Mouse (Mus musculus) heart, postnatal 0 days (tissue): Measurements from ENCODE around the gene Hspd1. TPM values are rescaled to one million over a fixed set of nuclear protein-coding genes. Genes with fewer than 3 reads are reported as not detected.
A peak's percentile ranks its signal among the peaks of the same experiment; 100 is the strongest.

ENCODE experiments used
- ATAC-seq: fragments of 200-750 bp; cut with Nextera tagmentation; 2 replicates; pipeline ENCODE4 v1.8.0; 2017; ENCODE audit warnings: low read depth, moderate number of reproducible peaks, moderate library complexity; ENCODE audit not compliant: insufficient read depth
- DNase-seq: peaks from one replicate; pipeline ENCODE4 v3.0.0-alpha.2; 2016; ENCODE audit warnings: low spot score
- H3K27ac ChIP-seq: fragments of 300-500 bp; sonication (generic); 2 replicates; pipeline ENCODE4 v1.5.1; 2014; ENCODE audit warnings: low read depth, mild to moderate bottlenecking
- H3K27me3 ChIP-seq: fragments of 300-500 bp; sonication (generic); 2 replicates; pipeline ENCODE4 v1.6.1; 2014; ENCODE audit warnings: low read length, mixed read lengths; ENCODE audit not compliant: control insufficient read depth, insufficient read depth
- H3K36me3 ChIP-seq: fragments of 300-500 bp; sonication (generic); replicated peaks from 2 replicates; pipeline ENCODE4 v1.6.1; 2014; ENCODE audit warnings: low read length, mixed read lengths; ENCODE audit not compliant: control insufficient read depth, insufficient read depth
- H3K4me1 ChIP-seq: fragments of 300-500 bp; sonication (generic); 2 replicates; pipeline ENCODE4 v1.6.1; 2014; ENCODE audit warnings: antibody characterized with exemption; ENCODE audit not compliant: control insufficient read depth, insufficient read depth
- H3K4me2 ChIP-seq: fragments of 300-500 bp; sonication (generic); 2 replicates; pipeline ENCODE4 v1.6.1; 2014; ENCODE audit warnings: low read depth, mild to moderate bottlenecking, low read length, moderate library complexity
- H3K4me3 ChIP-seq: fragments of 300-500 bp; sonication (generic); 2 replicates; pipeline ENCODE4 v1.5.1; 2014; ENCODE audit warnings: low read depth, low read length
- H3K9ac ChIP-seq: fragments of 300-500 bp; sonication (generic); replicated peaks from 2 replicates; pipeline ENCODE4 v1.6.1; 2014; ENCODE audit warnings: low read depth, low read length, mixed read lengths
- H3K9me3 ChIP-seq: fragments of 300-500 bp; sonication (generic); replicated peaks from 2 replicates; pipeline ENCODE4 v1.6.1; 2016; ENCODE audit warnings: low read length; ENCODE audit not compliant: control insufficient read depth
- CTCF ChIP-seq: IDR thresholded peaks from 2 replicates; pipeline ENCODE4 v1.5.1; 2016; ENCODE audit warnings: antibody characterized with exemption, control low read depth, low read depth
- EP300 ChIP-seq: IDR thresholded peaks from 2 replicates; pipeline ENCODE4 v1.6.1; 2016; ENCODE audit warnings: antibody characterized with exemption, low read depth
- WGBS: fragments of 180-500 bp; shearing (Covaris S2); extraction: QIAGEN DNeasy Blood & Tissue Kit; methylation state at CpG from one replicate; pipeline ENCODE4 v1.1.7; 2014; 5-methylcytosine and 5-hydroxymethylcytosine counted together
- polyA plus RNA-seq: library from polyadenylated mRNA; unstranded; fragments of >200 nt; fragmentation: Nextera tagmentation; extraction: Ambion mirVana; gene quantifications from 2 replicates; pipeline ENCODE4 v1.2.1, GENCODE M21; 2015
- total RNA-seq: library from RNA; depleted of rRNA; stranded (reverse); fragments of >200 nt; gene quantifications from 2 replicates; pipeline ENCODE4 v1.2.3, GENCODE M21; 2014; ENCODE audit warnings: low replicate concordance

Gene Hspd1
- total and polyA plus RNA-seq, 2 experiments from 2014 or later = 139 to 397 TPM

- TF ChIP-seq CTCF (no peak), EP300 (no peak)
- 78% methylated on average over 1 of the region's 1 CpGs for WGBS
- Histone ChIP-seq H3K36me3 (peaks cover 15% of the 10 kb centered on the region), H3K4me2 (no peak overlapping the region), H3K27ac (no peak overlapping the region), H3K27me3 (no peaks in the 10 kb centered on the region), H3K9me3 (no peaks in the 10 kb centered on the region), H3K9ac (no peak overlapping the region), H3K4me1 (peaks cover 10% of the 10 kb centered on the region; the same call in 1 of the 2 replicates), H3K4me3 (no peak overlapping the region)
- no peak for DNase-seq
- no peak for ATAC-seq
Observed at GRCm38 (mm10) chr1:55092469-55092868, 4.4 kb upstream of the Hspd1 start.

- H3K27ac ChIP-seq = no peak overlapping the region
- no peaks in the 10 kb centered on the region for H3K9me3 ChIP-seq
- peaks cover 10% of the 10 kb centered on the region; the same call in 1 of the 2 replicates for H3K4me1 ChIP-seq
- peaks cover 15% of the 10 kb centered on the region for H3K36me3 ChIP-seq
- no peak for ATAC-seq
- no peak overlapping the region for H3K9ac ChIP-seq
- DNase-seq = no peak
- no peak overlapping the region for H3K4me2 ChIP-seq
- H3K27me3 ChIP-seq = no peaks in the 10 kb centered on the region
- TF ChIP-seq CTCF (no peak), EP300 (no peak)
- WGBS = 79% methylated on average over 2 of the region's 2 CpGs
- no peak overlapping the region for H3K4me3 ChIP-seq
Observed at GRCm38 (mm10) chr1:55092056-55092455, 4.0 kb upstream of the Hspd1 start.

DNA sequence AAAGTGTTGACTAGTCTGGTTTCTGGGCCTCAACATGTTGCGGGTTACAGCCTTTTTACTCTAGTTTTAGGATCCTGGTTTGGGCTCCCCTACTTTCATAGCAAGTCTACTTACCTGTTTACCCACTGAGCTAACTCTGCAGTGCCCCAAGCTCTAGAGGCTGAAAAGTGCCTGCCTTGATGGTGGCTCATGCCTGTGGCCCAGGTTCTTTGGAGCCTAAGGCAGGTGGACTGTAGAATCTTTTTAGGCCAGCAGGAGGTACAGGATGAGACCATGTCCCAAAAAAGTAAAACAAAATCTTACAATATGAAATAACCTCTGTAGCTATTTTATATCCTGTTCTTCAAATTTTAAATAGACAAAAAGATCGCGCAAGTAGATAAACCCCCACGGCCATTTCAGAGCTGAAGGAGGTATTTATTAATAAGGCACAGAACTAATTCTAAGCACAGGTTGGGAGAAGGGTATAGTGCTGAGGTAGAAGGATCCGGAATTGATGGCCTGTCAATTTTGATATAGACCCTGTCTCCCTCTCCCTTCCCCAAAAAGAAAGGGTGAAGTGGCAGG, 1.5 kb upstream of the Hspd1 start:
- Histone ChIP-seq H3K27ac (no peak overlapping the region), H3K4me2 (peak overlapping the region; percentile 84)

GRCm38 (mm10) chr1:55088611-55089497, 811 bp upstream of the Hspd1 start:
- Histone ChIP-seq H3K9ac (peak overlapping the region; percentile 80), H3K4me1 (peaks cover 28% of the 10 kb centered on the region), H3K4me3 (peak overlapping the region; percentile 94), H3K27ac (peak overlapping the region; percentile 99), H3K27me3 (no peaks in the 10 kb centered on the region), H3K4me2 (peak overlapping the region; percentile 84), H3K9me3 (no peaks in the 10 kb centered on the region), H3K36me3 (peaks cover 27% of the 10 kb centered on the region)
- DNase-seq = no peak
- 6% methylated on average over 16 of the region's 16 CpGs for WGBS
- no peak for ATAC-seq
- TF ChIP-seq CTCF (no peak), EP300 (no peak)

More for the DNA sequence above, 1.5 kb upstream of the Hspd1 start:
- Histone ChIP-seq H3K36me3 (peaks cover 20% of the 10 kb centered on the region), H3K27me3 (no peaks in the 10 kb centered on the region), H3K9ac (no peak overlapping the region), H3K9me3 (no peaks in the 10 kb centered on the region), H3K4me3 (peak overlapping the region; percentile 94), H3K4me1 (peaks cover 28% of the 10 kb centered on the region)
- DNase-seq (no peak), ATAC-seq (no peak)
- no peak for TF ChIP-seq EP300
- no peak for TF ChIP-seq CTCF
- WGBS = 86% methylated on average over 5 of the region's 5 CpGs

- under 1% methylated on average over 43 of the region's 57 CpGs for WGBS
Observed at GRCm38 (mm10) chr1:55087401-55087904, 590 bp downstream of the Hspd1 start.

More at GRCm38 (mm10) chr1:55087401-55087904, 590 bp downstream of the Hspd1 start:
- peak overlapping the region; percentile 84 for H3K4me2 ChIP-seq
- H3K27me3 ChIP-seq = no peaks in the 10 kb centered on the region
- H3K4me3 ChIP-seq = peak overlapping the region; percentile 94
- H3K9me3 ChIP-seq = no peaks in the 10 kb centered on the region
- DNase-seq (no peak), ATAC-seq (peak; percentile 45)
- TF ChIP-seq EP300 = no peak; the same call in 1 of the 2 replicates
- TF ChIP-seq CTCF = no peak
- peak overlapping the region; percentile 99 for H3K27ac ChIP-seq
- H3K36me3 ChIP-seq = peaks cover 37% of the 10 kb centered on the region
- peaks cover 28% of the 10 kb centered on the region for H3K4me1 ChIP-seq
- peak overlapping the region; percentile 88 for H3K9ac ChIP-seq
